Mouse (Mus musculus): ENCODE data around the gene Srsf6. TPM values are rescaled to one million over a fixed set of nuclear protein-coding genes. Genes with fewer than 3 reads are reported as not detected.

Gene Srsf6
- total RNA-seq, 2 experiments from 2014 or later: 117 to 121 TPM

GRCm38 (mm10) chr2:162934421-162934820 is 3.1 kb downstream of the Srsf6 start:
- DNase-seq: no peak

DNA sequence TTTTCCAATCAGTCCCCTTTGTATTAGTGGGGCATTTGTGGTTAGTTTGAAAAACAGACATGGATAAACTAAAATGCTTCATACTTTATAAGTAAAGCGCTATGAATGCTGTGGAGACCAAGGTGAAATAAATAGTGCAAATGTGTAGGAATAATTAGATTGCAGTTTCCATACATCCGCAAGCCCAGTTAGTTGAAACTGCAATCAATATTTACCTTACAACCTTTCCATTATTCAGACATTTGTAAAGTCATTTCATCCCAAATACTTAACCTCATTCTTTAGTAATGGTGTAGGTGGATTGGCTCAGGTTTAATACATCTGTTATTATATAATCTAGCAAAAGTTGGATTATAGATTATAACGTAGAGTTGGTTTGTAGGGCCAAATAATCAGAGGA is 4.4 kb downstream of the Srsf6 start:
- no peak for DNase-seq

DNA sequence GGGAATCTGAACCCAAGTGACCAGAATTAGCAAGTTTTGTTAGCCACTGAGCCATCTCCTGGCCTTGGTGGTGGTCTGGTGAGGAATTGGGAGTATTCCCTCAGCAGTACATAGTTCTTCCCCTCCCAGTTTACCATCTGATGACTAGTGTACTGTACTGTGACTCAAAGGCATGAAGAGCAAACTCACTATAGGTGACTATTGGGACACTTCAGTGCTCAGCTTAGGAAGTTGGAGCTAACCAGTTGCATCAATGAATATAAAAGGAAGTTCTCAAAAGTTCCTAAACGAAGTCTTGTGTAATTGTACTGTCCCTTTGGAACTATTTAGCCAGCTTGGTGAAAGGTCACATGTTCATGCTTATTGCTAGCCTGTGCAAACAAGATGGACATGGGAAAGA is 8.2 kb downstream of the Srsf6 start:
- DNase-seq: no peak

- peak; percentile 67 to 68 for DNase-seq
Measured at GRCm38 (mm10) chr2:162943148-162943846, 12.0 kb downstream of the Srsf6 start, which contains the start of gene L3mbtl1. TSS of gene L3mbtl1 (plus strand) at chr2:162943472.

DNA sequence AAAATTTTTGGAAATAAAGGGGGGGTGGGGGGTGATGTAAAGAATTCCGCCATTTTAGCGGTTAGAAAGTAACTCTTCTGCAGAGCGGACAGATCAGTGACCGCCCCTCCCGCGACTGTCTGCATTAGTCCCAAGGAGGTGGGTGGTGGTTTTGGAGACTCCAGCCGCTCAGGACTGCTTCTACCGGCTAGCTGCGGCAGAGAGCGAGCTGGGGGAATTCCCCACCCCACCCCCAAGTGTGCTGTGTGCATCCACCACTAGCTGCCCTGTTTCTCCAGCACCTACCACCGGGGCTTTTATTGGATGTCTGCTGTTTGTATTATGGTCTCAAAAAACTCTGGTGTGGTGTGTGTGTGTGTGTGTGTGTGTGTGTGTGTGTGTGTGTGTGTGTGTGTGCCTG is 12.6 kb downstream of the Srsf6 start:
- DNase-seq: no peak

- no peak for DNase-seq
Measured at GRCm38 (mm10) chr2:162946964-162947363, 15.6 kb downstream of the Srsf6 start.

DNA sequence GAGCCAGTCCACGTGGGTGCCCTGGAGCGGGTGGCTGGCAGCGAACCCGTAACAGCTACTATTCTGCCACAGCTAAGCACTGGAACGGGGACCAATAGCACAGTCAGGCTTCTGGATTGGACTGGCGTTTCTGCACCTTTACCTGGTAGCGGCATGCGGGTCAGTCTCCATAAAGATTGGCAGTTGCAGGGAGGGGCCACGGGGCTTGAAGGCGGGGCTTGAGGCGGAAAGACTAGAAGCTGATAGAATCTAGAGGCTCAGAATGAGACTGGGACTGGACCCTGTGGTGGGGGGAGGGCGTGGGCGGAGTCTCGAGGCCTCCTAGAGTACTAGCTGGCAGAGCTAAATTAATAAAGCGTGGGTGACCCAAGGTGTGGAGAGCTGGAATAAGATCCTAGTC is 16.4 kb downstream of the Srsf6 start:
- no peak for DNase-seq

GRCm38 (mm10) chr2:162948221-162948620 is 16.9 kb downstream of the Srsf6 start:
- no peak for DNase-seq

DNA sequence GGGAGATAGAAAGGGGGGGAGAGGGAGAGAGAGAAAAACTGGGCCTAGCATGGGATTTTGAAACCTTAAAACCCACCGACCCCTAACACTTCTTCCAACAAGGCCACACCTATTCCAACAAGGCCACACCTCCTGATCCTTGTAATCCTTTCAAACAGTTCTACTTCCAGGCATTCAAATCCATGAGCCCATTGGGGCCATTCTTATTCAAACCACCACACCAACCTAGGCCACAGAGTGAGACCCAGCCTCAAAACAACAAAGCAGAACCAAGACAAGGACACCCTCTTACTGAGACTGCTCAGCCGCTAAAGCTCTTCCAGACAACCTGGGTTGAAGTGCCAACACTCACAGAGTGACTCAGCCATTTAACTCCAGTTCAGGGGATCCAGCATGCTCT is 19.4 kb downstream of the Srsf6 start:
- DNase-seq: no peak

GRCm38 (mm10) chr2:162956843-162957242 is 25.5 kb downstream of the Srsf6 start:
- no peak for DNase-seq

DNA sequence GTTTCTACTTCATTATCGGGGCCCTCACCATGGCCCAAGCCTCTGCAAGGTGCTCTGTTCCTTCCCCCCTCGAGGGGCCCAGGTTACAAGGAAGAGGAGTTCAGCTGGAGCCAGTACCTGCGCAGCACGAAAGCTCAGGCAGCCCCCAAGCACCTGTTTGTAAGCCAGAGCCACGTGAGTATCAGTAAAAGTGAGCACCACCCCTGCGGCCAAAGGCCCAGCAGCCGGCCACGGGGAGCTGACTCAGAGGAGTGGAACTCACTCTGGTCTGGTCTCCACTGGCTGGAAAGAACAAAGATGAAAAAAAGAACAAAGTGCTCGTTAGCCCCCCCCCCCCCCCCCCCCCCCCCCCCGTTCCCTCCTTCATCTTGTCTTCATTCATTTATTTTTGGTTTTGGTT is 30.0 kb downstream of the Srsf6 start:
- no peak for DNase-seq

DNA sequence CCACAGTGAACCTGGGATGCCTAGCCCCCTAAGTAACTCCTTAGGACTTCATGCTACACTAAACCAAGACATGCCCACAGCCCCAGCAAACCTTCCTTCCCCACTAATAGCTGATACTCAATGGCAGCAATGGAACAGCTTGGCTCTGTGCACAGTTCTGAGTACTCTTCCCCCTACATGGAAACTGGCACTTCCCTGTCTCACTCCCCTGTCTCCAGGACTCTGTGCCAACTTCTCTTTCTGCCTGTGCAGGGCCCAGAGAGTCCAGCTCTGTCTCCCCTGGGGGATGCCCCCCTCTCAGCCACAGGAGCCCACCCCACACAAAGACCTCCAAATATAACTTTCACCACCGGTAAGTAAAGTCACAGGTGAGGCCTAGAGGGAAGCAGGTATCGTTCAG is 35.4 kb downstream of the Srsf6 start:
- DNase-seq: no peak

- no peak for DNase-seq
Measured at GRCm38 (mm10) chr2:162968357-162968756, 37.0 kb downstream of the Srsf6 start.

GRCm38 (mm10) chr2:162969101-162969500 is 37.8 kb downstream of the Srsf6 start:
- DNase-seq: no peak

DNA sequence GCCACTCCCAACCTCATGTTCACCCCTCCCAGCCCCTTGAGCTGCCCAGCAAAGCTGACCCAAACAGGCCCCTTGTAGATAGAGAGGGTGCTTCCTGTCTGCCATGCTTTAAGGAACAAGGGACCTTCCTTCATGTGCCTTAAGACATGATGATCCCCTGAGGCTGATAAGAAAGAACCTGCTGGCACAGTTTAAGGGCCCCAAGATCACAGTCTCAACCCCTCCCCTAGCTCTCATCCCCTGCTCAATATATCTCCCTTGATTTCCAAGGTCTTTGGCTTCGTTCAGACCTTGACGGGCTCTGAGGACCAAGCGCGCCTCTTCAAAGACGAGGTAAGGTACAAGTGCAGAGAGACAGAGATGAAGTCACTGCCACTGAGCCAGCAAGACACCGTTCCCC is 39.6 kb downstream of the Srsf6 start:
- DNase-seq: no peak

DNA sequence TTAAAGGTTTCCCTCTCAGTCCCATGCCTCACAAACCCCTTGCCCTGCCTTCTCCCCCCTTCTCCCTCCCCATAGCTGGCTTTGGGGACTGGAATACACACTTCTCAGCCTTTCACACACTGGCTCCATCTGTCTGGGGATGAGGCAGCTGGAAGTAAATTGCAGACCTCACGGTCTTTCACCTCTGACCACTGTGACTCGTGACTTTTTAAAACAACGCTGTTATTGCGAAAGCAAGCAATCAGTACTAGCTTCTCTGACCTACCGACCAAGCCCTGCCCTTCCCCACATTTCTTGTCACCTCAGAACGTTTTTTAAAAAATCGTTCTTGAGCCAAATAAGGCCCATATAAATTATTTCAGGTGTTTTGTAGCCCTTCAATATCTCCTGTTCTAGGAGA is 41.4 kb downstream of the Srsf6 start:
- DNase-seq: no peak

DNA sequence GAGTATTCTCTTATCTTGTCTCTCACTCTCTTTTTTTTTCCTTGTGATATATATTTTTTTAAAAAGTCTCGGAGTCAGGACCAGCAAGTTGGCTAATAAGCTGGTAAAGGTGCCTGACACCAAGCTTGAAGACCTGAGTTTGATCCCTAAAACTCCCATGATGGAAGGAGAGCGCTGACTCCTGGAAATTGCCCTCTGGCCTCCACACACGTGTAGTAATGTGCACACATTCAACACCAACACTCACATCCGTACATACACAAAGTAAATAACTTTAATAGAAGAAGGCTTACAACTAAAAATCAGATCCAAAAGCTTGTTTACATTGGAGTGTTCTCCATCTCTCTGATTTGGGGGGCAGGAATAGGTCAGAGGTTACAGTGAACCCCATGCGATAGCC is 41.9 kb downstream of the Srsf6 start:
- DNase-seq: no peak

- DNase-seq: no peak
Measured at GRCm38 (mm10) chr2:162973637-162974036, 42.3 kb downstream of the Srsf6 start.

GRCm38 (mm10) chr2:162975157-162975775 is 43.9 kb downstream of the Srsf6 start:
- peak; percentile 37 to 40 for DNase-seq

- DNase-seq: no peak
Measured at GRCm38 (mm10) chr2:162976001-162976400, 44.7 kb downstream of the Srsf6 start.

DNA sequence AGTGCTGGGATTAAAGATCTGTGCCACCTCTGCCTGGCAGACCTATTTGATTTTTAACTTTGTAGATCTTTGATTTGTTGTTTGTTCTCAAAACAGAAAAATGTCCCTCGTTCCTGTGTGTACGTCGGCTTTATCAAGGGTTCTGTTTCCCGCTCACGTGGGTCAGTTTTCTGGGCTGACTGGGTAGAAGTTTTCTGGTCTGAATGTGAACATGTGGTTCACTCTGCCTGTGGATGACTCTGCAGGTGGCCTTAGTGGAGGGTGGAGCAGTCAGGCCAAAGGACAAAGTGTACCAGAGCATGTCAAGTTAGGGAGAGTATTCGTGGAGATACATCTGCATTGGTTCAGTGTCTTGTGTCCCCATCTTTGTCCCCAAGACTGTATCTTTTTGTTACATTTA is 53.1 kb downstream of the Srsf6 start:
- DNase-seq: no peak

DNA sequence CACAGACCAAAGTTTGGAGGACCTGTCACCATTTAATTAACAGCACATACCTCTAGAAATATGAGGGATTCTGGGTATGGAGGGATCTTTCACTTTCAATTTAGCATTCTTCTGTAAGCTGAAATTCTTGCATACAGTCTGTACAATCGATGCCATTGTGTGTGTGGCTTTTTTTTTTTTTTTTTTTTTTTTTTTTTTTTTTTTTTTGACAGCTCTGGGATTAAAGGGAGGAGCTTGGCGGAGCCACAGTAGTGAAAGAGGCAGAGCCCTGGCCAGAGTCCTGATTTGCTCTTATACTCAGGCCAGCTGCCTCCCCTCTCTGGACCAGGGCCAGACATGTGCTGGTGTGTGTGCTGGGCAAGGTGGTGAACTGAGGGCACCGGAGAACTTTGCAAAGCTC is 54.6 kb downstream of the Srsf6 start:
- no peak for DNase-seq
